Mouse (Mus musculus) spleen, adult 2 months (tissue): ENCODE measurements around the gene Pomt1. TPM values are rescaled to one million over a fixed set of nuclear protein-coding genes. Genes with fewer than 3 reads are reported as not detected.

Experiments used
- DNase-seq, 2 experiments: peaks; one replicate each; pipeline versions ENCODE4 v3.0.0 to v3.0.0-alpha.2; 2012 to 2021; ENCODE audit warnings: low spot score in 2 of 2, low read depth in 1 of 2
- H3K27ac ChIP-seq: fragments of 200-500 bp; 2 replicates; pipeline ENCODE4 v1.5.1; 2012; ENCODE audit warnings: low read length, inconsistent platforms; ENCODE audit not compliant: insufficient read depth
- H3K27me3 ChIP-seq: fragments of 200-500 bp; 2 replicates; pipeline ENCODE4 v1.6.1; 2012; ENCODE audit warnings: mild to moderate bottlenecking, moderate library complexity, low read length, inconsistent platforms; ENCODE audit not compliant: control insufficient read depth, insufficient read depth
- H3K36me3 ChIP-seq: fragments of 200-500 bp; 2 replicates; pipeline ENCODE4 v1.6.1; 2012; ENCODE audit warnings: mild to moderate bottlenecking, low read length, inconsistent platforms; ENCODE audit not compliant: control insufficient read depth, insufficient read depth
- H3K4me1 ChIP-seq: fragments of 200-500 bp; 2 replicates; pipeline ENCODE4 v1.6.1; 2011; ENCODE audit warnings: inconsistent platforms; ENCODE audit not compliant: control insufficient read depth, insufficient read depth, insufficient read length
- H3K4me3 ChIP-seq: fragments of 200-500 bp; 2 replicates; pipeline ENCODE4 v1.5.1; 2011; ENCODE audit warnings: mild to moderate bottlenecking, inconsistent platforms; ENCODE audit not compliant: insufficient read depth, insufficient read length; ENCODE audit errors: extremely low read depth
- CTCF ChIP-seq: fragments of 200-500 bp; IDR thresholded peaks from 2 replicates; pipeline ENCODE4 v1.5.1; 2011; ENCODE audit warnings: mild to moderate bottlenecking, inconsistent platforms; ENCODE audit not compliant: insufficient read depth, insufficient read length, insufficient replicate concordance; ENCODE audit errors: extremely low read depth
- POLR2A ChIP-seq: fragments of 200-500 bp; IDR thresholded peaks from 2 replicates; pipeline ENCODE4 v1.6.1; 2011; ENCODE audit warnings: low read depth, low read length, inconsistent platforms
- WGBS: fragments of 180-500 bp; shearing (Covaris S2); methylation state at CpG from one replicate; pipeline ENCODE4 v1.1.7; 2018; 5-methylcytosine and 5-hydroxymethylcytosine counted together
- polyA plus RNA-seq: library from polyadenylated mRNA; depleted of rRNA; stranded (reverse); fragments of >200 nt; gene quantifications from 2 replicates; pipeline ENCODE4 v1.2.3, GENCODE M21; 2012

The Pomt1 gene
- polyA plus RNA-seq, 1 experiment: 13.7 TPM

DNA sequence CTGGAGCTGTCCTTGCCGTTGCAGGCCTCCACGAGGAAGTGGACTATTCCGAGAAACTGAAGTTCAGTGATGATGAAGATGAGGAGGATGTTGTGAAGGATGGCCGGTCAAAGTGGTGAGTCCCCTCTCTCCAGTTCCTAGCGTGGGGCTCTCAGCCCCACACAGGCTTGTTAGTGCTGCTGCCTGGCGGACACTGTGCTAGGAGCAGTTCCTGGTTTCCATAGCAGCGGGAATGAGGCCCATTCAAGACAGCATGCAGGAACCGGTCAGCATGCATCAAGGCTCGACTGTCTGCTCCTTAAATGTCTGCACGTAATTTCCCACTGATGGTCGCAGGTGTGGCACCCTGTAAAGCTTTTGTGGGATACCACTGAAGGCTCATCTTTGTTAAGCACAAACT lies 37.4 kb upstream of the Pomt1 start:
- no peaks in the 10 kb centered on the region for H3K27me3 ChIP-seq
- H3K4me1 ChIP-seq: no peaks in the 10 kb centered on the region
- no peak overlapping the region for H3K4me3 ChIP-seq
- TF ChIP-seq CTCF (no peak), POLR2A (no peak)
- peaks cover 56% of the 10 kb centered on the region for H3K36me3 ChIP-seq
- DNase-seq: no peak
- WGBS: 89% methylated on average over 11 of the region's 11 CpGs
- H3K27ac ChIP-seq: no peak overlapping the region

- no peaks in the 10 kb centered on the region for H3K27me3 ChIP-seq
- H3K4me1 ChIP-seq: no peaks in the 10 kb centered on the region
- DNase-seq: no peak
- 90% methylated on average over 4 of the region's 4 CpGs for WGBS
- H3K27ac ChIP-seq: no peak overlapping the region
- no peak for TF ChIP-seq POLR2A
- no peak for TF ChIP-seq CTCF
- H3K36me3 ChIP-seq: peaks cover 52% of the 10 kb centered on the region
- H3K4me3 ChIP-seq: no peak overlapping the region
Observed at GRCm38 (mm10) chr2:32200033-32200432, 36.4 kb upstream of the Pomt1 start.

GRCm38 (mm10) chr2:32200712-32201111 lies 35.7 kb upstream of the Pomt1 start:
- Histone ChIP-seq H3K27me3 (no peaks in the 10 kb centered on the region), H3K27ac (no peak overlapping the region), H3K4me3 (no peak overlapping the region), H3K4me1 (no peaks in the 10 kb centered on the region), H3K36me3 (peaks cover 52% of the 10 kb centered on the region)
- no peak for TF ChIP-seq POLR2A
- no peak for TF ChIP-seq CTCF
- DNase-seq: no peak
- WGBS: 96% methylated on average over 11 of the region's 11 CpGs

DNA sequence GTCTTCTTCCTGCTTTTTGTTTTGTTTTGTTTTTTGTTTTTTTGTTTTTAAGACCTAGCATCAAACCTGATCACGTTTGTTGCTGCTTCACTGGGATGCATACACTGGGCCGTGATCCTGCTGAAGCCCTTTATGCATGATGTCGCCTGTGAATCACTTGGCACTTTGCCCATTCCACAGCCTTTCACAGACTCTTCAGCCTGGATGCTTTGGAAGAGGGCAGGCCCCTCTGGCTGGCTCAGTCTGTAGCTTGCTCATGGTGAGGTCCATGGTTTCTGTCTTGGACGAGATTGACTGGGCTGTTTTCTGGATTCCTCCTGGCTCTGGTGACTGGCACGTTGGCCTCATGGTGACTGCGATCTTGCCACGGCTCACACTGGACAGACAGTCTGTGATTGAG lies 34.9 kb upstream of the Pomt1 start:
- peaks cover 54% of the 10 kb centered on the region for H3K36me3 ChIP-seq
- WGBS: 88% methylated on average over 7 of the region's 7 CpGs
- H3K4me3 ChIP-seq: no peak overlapping the region
- no peak overlapping the region for H3K27ac ChIP-seq
- H3K27me3 ChIP-seq: no peaks in the 10 kb centered on the region
- H3K4me1 ChIP-seq: no peaks in the 10 kb centered on the region
- DNase-seq: no peak
- TF ChIP-seq POLR2A (no peak), CTCF (no peak)

DNA sequence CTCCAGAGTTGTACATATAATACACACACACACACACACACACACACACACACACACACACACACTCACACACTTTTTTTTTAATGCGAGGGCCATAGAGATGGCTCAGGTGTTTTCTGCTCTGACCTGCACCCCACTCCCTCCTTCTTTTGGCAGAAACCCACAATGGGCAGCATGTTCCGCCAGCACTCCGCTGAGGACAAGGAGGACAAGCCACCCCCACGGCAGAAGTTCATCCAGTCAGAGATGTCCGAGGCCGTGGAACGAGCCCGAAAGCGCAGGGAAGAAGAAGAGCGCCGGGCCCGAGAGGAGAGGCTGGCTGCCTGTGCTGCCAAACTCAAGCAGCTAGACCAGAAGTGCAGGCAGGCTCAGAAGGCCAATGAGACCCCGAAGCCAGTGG lies 32.5 kb upstream of the Pomt1 start:
- 93% methylated on average over 13 of the region's 13 CpGs for WGBS
- H3K27ac ChIP-seq: no peak overlapping the region
- H3K4me3 ChIP-seq: no peak overlapping the region
- H3K27me3 ChIP-seq: no peaks in the 10 kb centered on the region
- TF ChIP-seq POLR2A: no peak
- TF ChIP-seq CTCF: no peak
- H3K36me3 ChIP-seq: peaks cover 63% of the 10 kb centered on the region
- no peaks in the 10 kb centered on the region for H3K4me1 ChIP-seq
- no peak for DNase-seq

GRCm38 (mm10) chr2:32207682-32208081 lies 28.7 kb upstream of the Pomt1 start:
- DNase-seq: no peak
- WGBS: 100% methylated on average over 1 of the region's 1 CpGs
- Histone ChIP-seq H3K27ac (no peak overlapping the region), H3K4me3 (no peak overlapping the region), H3K36me3 (peaks cover 59% of the 10 kb centered on the region), H3K4me1 (no peaks in the 10 kb centered on the region), H3K27me3 (no peaks in the 10 kb centered on the region)
- TF ChIP-seq POLR2A (no peak), CTCF (no peak)

DNA sequence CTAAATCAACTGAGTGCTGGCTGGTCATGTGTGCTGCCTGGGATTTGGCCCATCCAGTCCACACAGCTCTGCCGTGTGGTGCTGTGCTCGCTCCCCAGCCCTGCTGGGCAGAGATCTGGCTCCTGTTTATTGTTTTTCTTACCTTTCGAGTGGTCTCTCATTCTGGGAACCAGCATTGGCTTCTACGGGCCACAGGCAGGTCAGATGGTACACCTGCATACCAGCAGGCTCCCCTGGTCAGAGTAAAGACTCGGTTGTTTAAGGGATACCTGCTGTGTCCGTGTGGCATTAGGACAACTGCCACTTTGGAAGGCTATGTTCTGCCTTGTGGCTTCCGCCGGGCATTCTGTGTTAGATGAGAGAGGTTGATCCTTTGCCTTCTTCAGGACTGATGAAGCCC lies 24.7 kb upstream of the Pomt1 start:
- Histone ChIP-seq H3K4me3 (no peak overlapping the region), H3K27ac (no peak overlapping the region), H3K27me3 (no peaks in the 10 kb centered on the region), H3K36me3 (peaks cover 71% of the 10 kb centered on the region), H3K4me1 (no peaks in the 10 kb centered on the region)
- TF ChIP-seq POLR2A (no peak), CTCF (no peak)
- DNase-seq: no peak
- WGBS: 97% methylated on average over 8 of the region's 8 CpGs
